Mouse (Mus musculus): ENCODE measurements around the gene Far1. TPM values are rescaled to one million over a fixed set of nuclear protein-coding genes. Genes with fewer than 3 reads are reported as not detected.

Gene Far1
- polyA plus RNA-seq, 1 experiment from 2014 or later, result 93.4 TPM

- ATAC-seq (ENCODE audit: low FRiP score), result no peak
- Histone ChIP-seq H3K4me2 (replicated peaks) (peak overlapping the region; percentile 89), H3K36me3 (no peaks in the 10 kb centered on the region), H3K27ac (peak overlapping the region; percentile 49; the same call in 1 of the 2 replicates), H3K9ac (peak overlapping the region; percentile 71), H3K4me3 (peak overlapping the region; percentile 90), H3K27me3 (peaks cover 9% of the 10 kb centered on the region; the same call in 1 of the 2 replicates), H3K4me1 (peaks cover 21% of the 10 kb centered on the region), H3K9me3 (replicated peaks) (no peaks in the 10 kb centered on the region)
- 17% methylated on average over 20 of the region's 20 CpGs for WGBS
These were observed 928 bp upstream of the Far1 start for GRCm38 (mm10) chr7:113512527-113513285.

- WGBS, result under 1% methylated on average over 45 of the region's 45 CpGs
- no peaks in the 10 kb centered on the region for H3K36me3 ChIP-seq
- ATAC-seq (ENCODE audit: low FRiP score), result peak; percentile 80
- H3K9ac ChIP-seq, result peak overlapping the region; percentile 95
- H3K4me2 ChIP-seq (replicated peaks), result peak overlapping the region; percentile 70
- peaks cover 21% of the 10 kb centered on the region for H3K4me1 ChIP-seq
- H3K9me3 ChIP-seq (replicated peaks), result no peaks in the 10 kb centered on the region
- H3K27ac ChIP-seq, result peak overlapping the region; percentile 94
- H3K4me3 ChIP-seq, result peak overlapping the region; percentile 90
- H3K27me3 ChIP-seq, result peaks cover 9% of the 10 kb centered on the region; the same call in 1 of the 2 replicates
These were observed 472 bp downstream of the Far1 start for GRCm38 (mm10) chr7:113513963-113514649.

- no peaks in the 10 kb centered on the region for H3K36me3 ChIP-seq
- 83% methylated on average over 4 of the region's 4 CpGs for WGBS
- peaks cover 21% of the 10 kb centered on the region for H3K4me1 ChIP-seq
- peaks cover 9% of the 10 kb centered on the region; the same call in 1 of the 2 replicates for H3K27me3 ChIP-seq
- no peak for ATAC-seq (ENCODE audit: low FRiP score)
- no peak overlapping the region for H3K4me2 ChIP-seq (replicated peaks)
- no peak overlapping the region for H3K9ac ChIP-seq
- no peak overlapping the region for H3K4me3 ChIP-seq
- no peak overlapping the region for H3K27ac ChIP-seq
- H3K9me3 ChIP-seq (replicated peaks), result no peaks in the 10 kb centered on the region
These were observed 2.2 kb downstream of the Far1 start for GRCm38 (mm10) chr7:113515831-113516230.

DNA sequence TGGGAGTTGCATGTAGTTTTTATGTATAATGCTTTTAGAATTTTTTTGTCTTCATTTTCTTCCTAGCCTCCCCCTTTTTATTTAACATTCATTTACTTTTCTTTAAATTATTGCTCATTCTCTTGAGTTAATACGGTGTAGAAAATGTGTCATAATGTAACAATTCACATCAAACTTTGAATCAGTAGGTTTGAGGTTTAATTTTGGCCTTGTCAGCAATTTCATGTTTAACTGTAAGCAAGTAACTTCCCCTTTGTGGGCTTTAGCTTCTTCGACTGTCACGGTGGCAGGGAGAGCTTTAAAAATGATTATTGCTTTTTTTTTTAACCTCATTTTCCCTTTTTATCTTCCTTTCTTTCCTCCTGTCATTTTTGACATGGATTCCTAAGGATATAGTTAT lies 4.8 kb downstream of the Far1 start:
- 76% methylated on average over 3 of the region's 3 CpGs for WGBS
- no peaks in the 10 kb centered on the region for H3K27me3 ChIP-seq
- H3K9me3 ChIP-seq (replicated peaks), result no peaks in the 10 kb centered on the region
- no peak overlapping the region for H3K4me2 ChIP-seq (replicated peaks)
- no peak overlapping the region for H3K4me3 ChIP-seq
- H3K9ac ChIP-seq, result no peak overlapping the region
- peaks cover 17% of the 10 kb centered on the region for H3K4me1 ChIP-seq
- H3K27ac ChIP-seq, result no peak overlapping the region
- no peaks in the 10 kb centered on the region for H3K36me3 ChIP-seq
- ATAC-seq (ENCODE audit: low FRiP score), result no peak

DNA sequence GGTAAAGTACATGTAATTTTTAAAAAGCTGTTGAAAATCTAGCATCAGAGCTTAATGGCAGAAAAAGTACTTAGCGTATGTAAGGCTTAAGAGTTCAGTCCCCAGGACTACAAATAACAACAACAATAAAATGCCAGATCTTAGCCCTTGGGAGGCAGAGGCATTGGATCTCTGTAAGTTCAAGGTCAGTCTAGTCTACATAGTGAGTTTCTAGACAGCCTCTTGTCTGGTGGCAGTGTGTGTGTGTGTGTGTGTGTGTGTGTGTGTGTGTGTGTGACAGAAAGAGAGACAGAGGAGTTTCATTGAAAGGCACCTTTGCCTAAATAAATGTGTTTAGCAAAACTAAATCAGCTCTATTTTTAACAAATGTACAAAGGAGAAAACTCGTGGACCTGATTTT lies 5.3 kb downstream of the Far1 start:
- WGBS, result 90% methylated on average over 2 of the region's 2 CpGs
- Histone ChIP-seq H3K36me3 (no peaks in the 10 kb centered on the region), H3K27ac (no peak overlapping the region), H3K4me3 (no peak overlapping the region), H3K4me1 (peaks cover 17% of the 10 kb centered on the region), H3K4me2 (replicated peaks) (no peak overlapping the region), H3K9me3 (replicated peaks) (no peaks in the 10 kb centered on the region), H3K27me3 (no peaks in the 10 kb centered on the region), H3K9ac (no peak overlapping the region)
- no peak for ATAC-seq (ENCODE audit: low FRiP score)

- peaks cover 7% of the 10 kb centered on the region; the same call in 1 of the 2 replicates for H3K36me3 ChIP-seq
- no peaks in the 10 kb centered on the region for H3K4me1 ChIP-seq
- H3K9me3 ChIP-seq (replicated peaks), result no peaks in the 10 kb centered on the region
- no peak overlapping the region for H3K9ac ChIP-seq
- no peak overlapping the region for H3K4me3 ChIP-seq
- H3K4me2 ChIP-seq (replicated peaks), result no peak overlapping the region
- ATAC-seq (ENCODE audit: low FRiP score), result no peak
- H3K27me3 ChIP-seq, result no peaks in the 10 kb centered on the region
- 83% methylated on average over 1 of the region's 1 CpGs for WGBS
- H3K27ac ChIP-seq, result no peak overlapping the region
These were observed 29.5 kb downstream of the Far1 start for GRCm38 (mm10) chr7:113543158-113543557.

GRCm38 (mm10) chr7:113551742-113552463 lies 38.3 kb downstream of the Far1 start:
- H3K9me3 ChIP-seq (replicated peaks), result no peaks in the 10 kb centered on the region
- H3K9ac ChIP-seq, result no peak overlapping the region
- peaks cover 17% of the 10 kb centered on the region for H3K36me3 ChIP-seq
- H3K4me3 ChIP-seq, result no peak overlapping the region
- no peaks in the 10 kb centered on the region for H3K27me3 ChIP-seq
- H3K4me1 ChIP-seq, result no peaks in the 10 kb centered on the region
- no peak overlapping the region for H3K4me2 ChIP-seq (replicated peaks)
- no peak overlapping the region for H3K27ac ChIP-seq
- no peak for ATAC-seq (ENCODE audit: low FRiP score)

DNA sequence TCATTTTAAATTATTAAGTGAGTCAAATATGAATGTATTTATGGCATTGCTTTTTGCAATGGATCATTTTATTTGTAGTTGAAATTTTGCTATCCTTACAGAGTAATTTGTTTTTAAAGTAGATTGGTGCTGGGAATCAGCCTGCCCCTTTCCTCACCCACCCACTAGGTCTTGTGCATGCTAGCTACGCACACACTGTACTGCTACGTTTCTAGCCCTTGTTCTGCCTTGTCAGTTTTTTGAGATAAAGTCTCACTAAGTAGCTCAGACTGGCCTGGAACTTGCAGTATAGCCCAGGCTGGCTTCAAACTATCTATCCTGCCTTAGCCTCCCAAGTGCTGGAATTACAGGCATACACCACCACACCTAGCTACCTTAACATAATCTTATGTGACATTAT lies 38.9 kb downstream of the Far1 start:
- no peaks in the 10 kb centered on the region for H3K4me1 ChIP-seq
- 97% methylated on average over 2 of the region's 2 CpGs for WGBS
- no peaks in the 10 kb centered on the region for H3K9me3 ChIP-seq (replicated peaks)
- no peak for ATAC-seq (ENCODE audit: low FRiP score)
- no peaks in the 10 kb centered on the region for H3K27me3 ChIP-seq
- H3K27ac ChIP-seq, result no peak overlapping the region
- no peak overlapping the region for H3K4me3 ChIP-seq
- H3K4me2 ChIP-seq (replicated peaks), result no peak overlapping the region
- peaks cover 17% of the 10 kb centered on the region for H3K36me3 ChIP-seq
- H3K9ac ChIP-seq, result no peak overlapping the region

GRCm38 (mm10) chr7:113556138-113556537 lies 42.5 kb downstream of the Far1 start:
- H3K4me2 ChIP-seq (replicated peaks), result no peak overlapping the region
- no peak overlapping the region for H3K9ac ChIP-seq
- no peak overlapping the region for H3K27ac ChIP-seq
- WGBS, result 69% methylated on average over 1 of the region's 1 CpGs
- H3K9me3 ChIP-seq (replicated peaks), result no peaks in the 10 kb centered on the region
- H3K4me1 ChIP-seq, result no peaks in the 10 kb centered on the region
- H3K36me3 ChIP-seq, result peaks cover 17% of the 10 kb centered on the region
- H3K4me3 ChIP-seq, result no peak overlapping the region
- no peak for ATAC-seq (ENCODE audit: low FRiP score)
- no peaks in the 10 kb centered on the region for H3K27me3 ChIP-seq

GRCm38 (mm10) chr7:113566892-113567291 lies 53.3 kb downstream of the Far1 start:
- no peaks in the 10 kb centered on the region for H3K4me1 ChIP-seq
- WGBS, result 98% methylated on average over 1 of the region's 1 CpGs
- H3K4me3 ChIP-seq, result no peak overlapping the region
- H3K4me2 ChIP-seq (replicated peaks), result no peak overlapping the region
- H3K9me3 ChIP-seq (replicated peaks), result no peaks in the 10 kb centered on the region
- ATAC-seq (ENCODE audit: low FRiP score), result no peak
- no peaks in the 10 kb centered on the region for H3K27me3 ChIP-seq
- no peak overlapping the region for H3K27ac ChIP-seq
- H3K36me3 ChIP-seq, result peaks cover 6% of the 10 kb centered on the region
- no peak overlapping the region for H3K9ac ChIP-seq

DNA sequence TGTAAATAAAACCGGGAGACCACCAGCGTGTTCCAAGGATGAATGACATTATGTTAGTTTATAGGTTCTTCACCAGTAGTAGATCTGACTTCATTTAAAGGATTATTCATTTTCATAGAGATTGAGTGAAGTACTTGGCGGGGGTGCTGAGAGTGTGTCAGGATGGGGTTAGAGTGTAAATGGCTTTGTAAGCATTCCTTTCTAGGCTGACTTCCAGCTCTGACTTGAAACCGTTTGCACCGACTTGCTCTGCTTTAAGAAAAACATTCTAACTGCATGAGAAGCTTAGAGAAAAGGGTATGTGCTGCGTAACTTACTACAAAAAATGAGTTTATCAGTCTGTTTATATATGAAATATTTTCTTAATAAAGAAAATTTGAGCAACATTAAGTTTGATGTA lies 57.5 kb downstream of the Far1 start:
- Histone ChIP-seq H3K27ac (no peak overlapping the region), H3K9ac (no peak overlapping the region), H3K27me3 (no peaks in the 10 kb centered on the region), H3K4me2 (replicated peaks) (no peak overlapping the region), H3K9me3 (replicated peaks) (no peaks in the 10 kb centered on the region), H3K36me3 (peaks cover 5% of the 10 kb centered on the region), H3K4me3 (no peak overlapping the region), H3K4me1 (no peaks in the 10 kb centered on the region)
- 87% methylated on average over 6 of the region's 6 CpGs for WGBS
- ATAC-seq (ENCODE audit: low FRiP score), result no peak

DNA sequence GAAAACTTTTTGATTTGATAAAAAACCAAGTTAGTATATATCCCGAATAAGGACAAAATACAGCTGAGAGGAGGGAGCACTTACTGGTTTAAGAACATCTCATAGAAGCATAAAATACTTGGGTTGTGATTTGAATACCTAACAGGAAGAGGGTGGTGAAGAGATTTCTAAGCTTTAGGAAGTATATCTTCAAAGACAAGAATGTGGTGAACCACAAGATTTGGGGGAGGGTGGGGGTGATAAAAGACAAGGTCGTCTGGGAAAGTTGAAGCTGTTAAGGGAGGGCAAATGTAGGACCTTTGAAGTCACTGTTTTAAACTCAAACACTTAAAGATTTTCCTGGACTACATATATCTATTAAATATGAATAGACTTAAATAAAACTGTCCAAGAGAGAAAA lies 59.1 kb downstream of the Far1 start:
- Histone ChIP-seq H3K4me2 (replicated peaks) (no peak overlapping the region), H3K4me1 (no peaks in the 10 kb centered on the region), H3K4me3 (no peak overlapping the region), H3K9ac (no peak overlapping the region), H3K27me3 (no peaks in the 10 kb centered on the region), H3K36me3 (no peaks in the 10 kb centered on the region), H3K9me3 (replicated peaks) (no peaks in the 10 kb centered on the region), H3K27ac (no peak overlapping the region)
- ATAC-seq (ENCODE audit: low FRiP score), result no peak
- WGBS, result 70% methylated on average over 2 of the region's 2 CpGs
